Mouse (Mus musculus) myocyte (in vitro differentiated cells): ENCODE results near the gene Vinac1.

Experiments
- CEBPB ChIP-seq: IDR thresholded peaks from 2 replicates; pipeline ENCODE4 v1.6.1; 2011; ENCODE audit warnings: mild to moderate bottlenecking, moderate library complexity; ENCODE audit not compliant: poor library complexity, insufficient read depth, severe bottlenecking
- E2F4 ChIP-seq: IDR thresholded peaks from one replicate; pipeline ENCODE4 v1.6.1; 2011; ENCODE audit warnings: mild to moderate bottlenecking, control low read depth, moderate library complexity; ENCODE audit not compliant: insufficient read depth
- MAX ChIP-seq: IDR thresholded peaks from one replicate; pipeline ENCODE4 v1.6.1; 2011; ENCODE audit warnings: low read depth, mild to moderate bottlenecking, control low read depth
- MYOD1 ChIP-seq, 3 experiments: IDR thresholded peaks; one replicate each; pipeline ENCODE4 v1.6.1; 2011; ENCODE audit warnings: control low read depth in 2 of 3, low read depth in 2 of 3, mild to moderate bottlenecking in 2 of 3, moderate library complexity in 1 of 3; ENCODE audit not compliant: insufficient read length in 2 of 3, control insufficient read depth in 1 of 3
- MYOG ChIP-seq, 3 experiments: IDR thresholded peaks; one replicate each; pipeline ENCODE4 v1.6.1; 2011; ENCODE audit warnings: control low read depth in 2 of 3, low read depth in 2 of 3, mild to moderate bottlenecking in 2 of 3; ENCODE audit not compliant: insufficient read length in 2 of 3, control insufficient read depth in 1 of 3, insufficient read depth in 1 of 3
- POLR2A ChIP-seq: IDR thresholded peaks from one replicate; pipeline ENCODE4 v1.6.1; 2011; ENCODE audit warnings: low read depth, mild to moderate bottlenecking, control low read depth, moderate library complexity; ENCODE audit not compliant: insufficient read length
- POLR2AphosphoS2 ChIP-seq: IDR thresholded peaks from one replicate; pipeline ENCODE4 v1.6.1; 2011; ENCODE audit warnings: low read depth, control low read depth; ENCODE audit not compliant: insufficient read length
- SRF ChIP-seq: IDR thresholded peaks from one replicate; pipeline ENCODE4 v1.6.1; 2011; ENCODE audit warnings: low read depth; ENCODE audit not compliant: control insufficient read depth, insufficient read length
- TCF12 ChIP-seq: IDR thresholded peaks from one replicate; pipeline ENCODE4 v1.6.1; 2011; ENCODE audit warnings: mild to moderate bottlenecking, control low read depth; ENCODE audit not compliant: poor library complexity, insufficient read depth, severe bottlenecking
- USF1 ChIP-seq: IDR thresholded peaks from one replicate; pipeline ENCODE4 v1.6.1; 2011; ENCODE audit warnings: low read depth, mild to moderate bottlenecking, control low read depth, moderate library complexity

DNA sequence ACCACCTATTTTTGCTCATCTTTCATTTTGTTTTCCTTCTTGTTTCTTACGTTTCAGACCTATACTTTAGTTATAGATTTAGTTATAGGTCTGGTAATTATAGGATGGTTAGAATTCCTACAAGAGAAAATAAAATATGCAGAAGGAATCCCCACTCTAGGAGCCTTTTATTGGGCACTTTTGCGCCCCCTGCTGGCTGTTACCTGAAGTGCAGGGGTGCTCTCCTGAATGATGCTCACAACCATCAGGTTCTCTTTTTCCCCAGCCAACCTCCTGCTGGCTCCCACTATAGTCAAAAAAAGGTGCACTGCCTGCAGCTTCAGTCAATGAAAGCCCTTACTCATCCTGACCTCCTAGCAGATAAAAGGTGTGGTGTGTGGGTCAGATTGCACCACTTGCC is 37.0 kb upstream of the Vinac1 start:
- TF ChIP-seq POLR2A: no peak
- TF ChIP-seq E2F4: no peak
- TF ChIP-seq TCF12: no peak
- TF ChIP-seq SRF: no peak
- no peak for TF ChIP-seq POLR2AphosphoS2
- TF ChIP-seq USF1: no peak
- TF ChIP-seq CEBPB: no peak
- no peak for TF ChIP-seq MAX
- TF ChIP-seq MYOG (IDR thresholded peaks at IDR 0.05; ENCODE audit: control insufficient read depth in 1 of 3, insufficient read depth in 1 of 3, insufficient read length in 2 of 3, low read depth in 2 of 3): no peak
- TF ChIP-seq MYOD1 (IDR thresholded peaks at IDR 0.05; ENCODE audit: control insufficient read depth in 1 of 3, insufficient read length in 2 of 3, low read depth in 2 of 3): no peak
